Mouse (Mus musculus): ENCODE measurements around the gene Dpm3.

The Dpm3 gene

GRCm38 (mm10) chr3:89231772-89232275 is 27.3 kb upstream of the Dpm3 start:
- no peak for DNase-seq (ENCODE audit: low spot score in 2 of 2)

- DNase-seq (ENCODE audit: low spot score in 2 of 2): no peak
These were observed 26.5 kb upstream of the Dpm3 start for GRCm38 (mm10) chr3:89232614-89233013.

DNA sequence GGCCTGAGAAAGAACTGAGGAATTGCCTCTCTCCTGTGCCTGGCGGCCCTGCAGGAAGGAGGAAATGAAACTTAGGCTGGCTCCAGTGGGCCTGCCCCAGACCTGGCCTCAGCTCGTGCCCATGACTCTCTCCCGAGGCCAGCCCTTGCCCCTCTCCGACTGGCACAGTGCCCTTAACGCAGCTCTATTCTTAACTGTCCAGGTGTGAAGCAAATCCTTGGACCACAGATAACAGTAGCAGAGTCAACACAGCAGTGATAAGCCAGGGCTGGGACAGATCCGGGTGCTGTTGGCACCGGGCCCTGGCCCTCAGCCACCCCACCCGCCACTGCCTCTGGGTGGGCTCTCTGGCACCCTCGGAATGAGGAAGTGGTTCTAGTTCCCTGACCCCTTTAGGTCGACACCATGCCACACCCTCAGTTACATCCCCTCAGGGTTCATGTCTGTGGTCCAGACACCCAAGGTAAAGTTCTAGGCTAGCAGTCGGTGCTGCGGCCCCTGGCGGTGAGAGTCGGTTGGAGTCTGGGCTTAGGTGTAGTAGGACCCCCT is 25.5 kb upstream of the Dpm3 start:
- no peak for DNase-seq (ENCODE audit: low spot score in 2 of 2)

DNA sequence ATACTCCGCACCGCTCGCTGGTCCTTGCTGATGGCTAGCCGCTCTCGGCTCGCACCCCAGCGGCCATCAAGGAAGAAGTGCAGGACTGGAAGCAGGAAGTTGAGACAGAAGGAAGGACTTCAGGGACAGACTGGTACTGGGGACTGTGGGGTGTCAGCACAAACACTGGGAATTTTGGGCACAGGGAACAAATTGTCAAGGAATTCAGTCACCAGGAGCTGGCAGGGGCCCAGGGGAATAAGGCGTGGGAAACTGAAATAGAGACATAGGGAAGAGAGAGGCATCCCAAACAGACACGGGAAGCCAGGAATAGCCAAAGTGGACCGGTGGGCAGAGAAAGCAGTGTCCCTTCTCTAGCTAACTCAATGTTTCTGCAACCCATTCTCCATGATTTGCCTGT is 22.6 kb upstream of the Dpm3 start:
- DNase-seq (ENCODE audit: low spot score in 2 of 2): no peak

GRCm38 (mm10) chr3:89237682-89238081 is 21.5 kb upstream of the Dpm3 start:
- DNase-seq (ENCODE audit: low spot score in 2 of 2): no peak

GRCm38 (mm10) chr3:89238494-89238893 is 20.7 kb upstream of the Dpm3 start:
- DNase-seq (ENCODE audit: low spot score in 2 of 2): no peak

DNA sequence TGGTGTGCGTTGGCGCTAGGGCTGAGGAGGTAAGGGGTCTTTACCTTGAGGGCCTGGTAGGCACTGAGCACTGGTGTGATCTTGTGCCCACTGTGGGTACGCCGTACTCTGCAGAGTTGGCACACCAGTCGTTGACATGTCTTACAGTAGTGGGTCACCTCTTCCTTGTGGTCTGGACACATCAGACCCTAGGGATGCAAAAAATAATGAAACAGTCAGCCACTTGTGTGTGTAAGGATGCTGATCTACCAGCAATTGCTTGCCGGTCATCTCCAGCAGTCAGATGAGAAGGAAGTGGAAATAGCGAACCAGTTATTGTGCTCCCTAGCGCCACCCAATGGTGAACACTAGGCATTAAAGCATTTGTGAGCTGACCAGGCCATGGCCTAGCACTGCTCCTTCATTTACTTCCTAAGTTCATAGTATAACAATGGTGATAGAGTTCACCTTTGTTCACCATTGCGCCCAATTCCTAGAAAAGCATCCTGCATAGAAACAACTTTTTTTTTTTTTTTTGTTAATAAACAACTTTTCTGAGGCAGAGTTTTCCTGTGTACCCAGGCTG is 16.7 kb upstream of the Dpm3 start:
- DNase-seq (ENCODE audit: low spot score in 2 of 2): no peak

- DNase-seq (ENCODE audit: low spot score in 2 of 2): no peak
These were observed 15.5 kb upstream of the Dpm3 start for GRCm38 (mm10) chr3:89243609-89244008.

GRCm38 (mm10) chr3:89244158-89244981 is 14.8 kb upstream of the Dpm3 start:
- no peak for DNase-seq (ENCODE audit: low spot score in 2 of 2)

DNA sequence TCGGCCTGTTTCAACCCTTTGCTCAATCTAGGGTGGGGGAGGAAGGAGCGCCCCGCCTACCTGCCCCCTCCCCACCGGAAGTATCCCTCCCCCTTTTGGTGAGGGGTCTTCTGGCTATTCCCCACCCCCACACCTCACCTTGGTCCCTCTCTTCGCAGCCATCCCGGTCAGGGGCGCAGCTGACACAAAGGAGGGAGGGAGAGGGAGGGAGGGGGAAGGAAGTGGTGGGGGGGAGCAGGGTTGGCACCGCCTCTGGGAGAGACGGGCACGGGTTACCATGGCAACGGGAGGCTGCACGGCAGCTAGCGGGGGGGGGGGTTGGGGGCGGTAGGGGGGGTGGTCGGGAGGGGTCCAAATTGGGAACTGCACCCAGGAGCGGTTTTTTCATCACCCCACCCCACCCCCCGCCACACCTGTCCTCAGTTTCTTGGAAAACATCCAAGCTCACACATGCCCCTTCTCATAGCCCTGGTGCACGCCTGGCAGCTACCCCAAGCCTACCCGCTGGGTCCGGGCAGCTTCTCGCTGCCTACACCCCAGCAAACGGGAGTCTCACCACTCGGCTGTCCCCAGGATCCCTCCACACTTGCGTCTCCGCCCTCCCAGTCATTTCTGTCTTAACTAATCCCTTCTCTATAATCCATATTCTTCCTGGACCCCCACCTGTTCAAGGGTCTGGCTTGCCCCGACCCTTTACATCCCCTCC is 14.0 kb upstream of the Dpm3 start:
- no peak for DNase-seq (ENCODE audit: low spot score in 2 of 2)

DNA sequence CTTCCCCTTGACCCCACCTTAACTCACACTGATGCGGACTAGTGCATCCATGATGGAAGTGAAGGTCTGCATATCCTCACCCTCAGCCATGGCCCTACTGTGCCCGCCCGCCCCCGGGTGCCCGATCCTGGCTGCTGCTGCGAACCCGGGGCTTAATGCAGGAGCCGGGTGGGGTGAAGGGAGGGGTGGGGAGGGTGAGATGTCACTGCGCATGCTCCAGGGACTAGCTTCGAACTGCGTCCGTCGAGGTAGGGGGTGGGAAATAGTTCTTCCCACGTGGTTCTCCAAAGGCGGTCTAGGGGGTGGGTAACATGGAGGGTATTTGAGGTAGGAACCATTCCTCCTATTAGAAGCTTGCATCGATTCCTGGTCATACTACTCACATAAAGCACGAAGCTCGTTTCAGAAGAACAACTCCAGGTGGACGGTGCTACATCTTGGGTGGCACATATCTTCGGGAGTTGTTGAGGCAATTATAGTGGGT is 13.4 kb upstream of the Dpm3 start, which contains the start of gene Krtcap2:
Gene Krtcap2, plus strand, starts transcription at position 279 of the 484 bp plus-strand sequence.
- DNase-seq (ENCODE audit: low spot score in 2 of 2): peak in 1 of 2 experiments; percentile 53

GRCm38 (mm10) chr3:89246261-89247100 is 12.7 kb upstream of the Dpm3 start, which contains the start of gene Trim46:
Gene Trim46, minus strand, starts transcription at chr3:89246309.
- peak; percentile 80 to 84 for DNase-seq (ENCODE audit: low spot score in 2 of 2)

GRCm38 (mm10) chr3:89247466-89247865 is 11.7 kb upstream of the Dpm3 start:
- no peak for DNase-seq (ENCODE audit: low spot score in 2 of 2)

DNA sequence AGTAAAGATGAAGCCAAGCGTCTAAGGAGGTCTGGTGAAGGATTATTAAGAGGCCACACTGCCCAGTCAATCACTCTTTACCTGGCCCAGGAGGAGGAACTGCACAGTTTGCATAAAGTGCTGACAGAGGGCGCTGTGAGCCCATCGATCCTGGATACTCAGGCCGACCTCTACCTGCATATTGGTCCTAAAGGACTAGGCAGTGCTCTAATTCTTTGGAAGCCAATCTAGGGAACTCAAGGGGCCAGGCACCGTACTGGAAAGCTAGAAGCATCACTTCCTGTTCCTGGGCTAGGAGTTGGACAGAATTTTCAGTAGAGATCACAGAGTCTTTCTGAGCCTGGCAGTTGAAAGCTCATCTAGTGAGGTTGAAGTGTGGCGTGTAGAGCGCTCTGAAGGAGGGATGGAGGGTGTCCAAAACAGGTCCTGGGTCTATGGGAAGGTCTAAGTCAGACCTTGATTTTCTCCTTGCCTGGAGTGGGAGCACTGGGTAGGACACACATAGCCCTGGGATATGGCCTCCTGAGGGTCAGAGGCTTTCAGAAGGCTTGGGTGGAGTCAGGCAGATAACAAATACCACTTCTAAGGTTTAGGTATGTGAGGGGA is 8.6 kb upstream of the Dpm3 start:
- no peak for DNase-seq (ENCODE audit: low spot score in 2 of 2)

DNA sequence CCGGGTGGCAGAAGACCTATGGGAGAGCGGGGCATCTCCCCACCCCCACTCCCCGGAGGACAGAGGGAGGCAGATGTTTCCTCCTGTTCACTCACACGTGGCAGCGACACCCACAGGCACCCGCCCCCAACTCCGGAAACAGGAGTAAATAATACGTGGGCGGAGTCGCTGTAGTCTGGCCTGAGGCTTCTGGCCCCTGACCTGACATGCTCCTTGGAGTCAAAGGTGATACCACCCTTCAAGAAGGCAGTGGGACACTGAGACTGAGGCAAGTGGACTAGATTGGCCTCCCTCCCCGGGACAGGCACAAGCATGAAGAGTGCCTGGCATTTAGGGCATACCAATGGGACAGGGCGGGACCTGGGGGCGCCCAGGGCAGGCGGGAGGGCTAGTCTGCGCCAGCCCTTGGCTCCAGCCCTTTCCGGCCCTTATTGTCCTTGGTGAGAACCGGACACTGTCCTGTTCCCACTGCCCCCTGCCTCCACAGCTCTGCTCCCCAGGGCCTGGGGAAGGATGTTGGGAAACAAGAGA is 7.7 kb upstream of the Dpm3 start:
- DNase-seq (ENCODE audit: low spot score in 2 of 2): no peak

DNA sequence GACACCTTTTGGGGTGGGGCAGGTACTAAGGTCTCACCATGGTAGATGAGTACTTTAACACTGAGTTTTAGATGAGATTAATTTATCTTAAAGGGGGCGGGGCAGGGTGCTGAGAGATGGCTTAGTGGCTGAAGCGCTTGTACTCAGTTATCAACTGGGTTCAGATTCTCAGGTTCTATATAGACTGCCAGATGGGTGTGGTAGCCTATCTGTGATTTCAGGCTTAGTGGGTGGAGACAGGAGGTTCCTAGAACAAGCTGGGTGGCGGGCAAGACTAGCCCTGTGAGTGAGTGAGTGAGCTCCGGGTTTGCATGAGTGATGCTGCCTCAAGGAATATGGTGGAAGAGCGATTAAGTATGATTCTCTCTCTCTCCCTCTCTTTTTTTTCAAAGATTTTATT is 4.2 kb upstream of the Dpm3 start:
- no peak for DNase-seq (ENCODE audit: low spot score in 2 of 2)

DNA sequence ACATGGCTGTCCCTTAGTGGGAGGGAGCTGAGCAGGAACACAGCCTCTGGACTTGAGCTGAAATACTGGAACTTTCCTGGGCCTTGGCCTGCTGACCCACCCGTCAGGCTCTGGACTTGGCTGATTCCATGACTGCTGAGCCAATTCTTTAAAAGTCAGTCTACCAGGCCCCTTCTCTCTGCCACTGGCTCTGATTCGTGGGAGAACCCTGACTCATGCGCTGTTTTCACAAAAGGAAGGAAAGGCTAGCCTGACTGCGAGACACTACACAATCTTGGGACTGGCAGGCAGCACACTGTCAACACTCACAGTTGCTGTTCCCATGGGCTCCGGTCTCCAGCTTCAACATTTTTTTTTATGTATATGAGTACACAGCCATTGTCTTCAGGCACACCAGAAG is 3.0 kb upstream of the Dpm3 start:
- no peak for DNase-seq (ENCODE audit: low spot score in 2 of 2)

GRCm38 (mm10) chr3:89260211-89260610 is 1.1 kb downstream of the Dpm3 start:
- DNase-seq (ENCODE audit: low spot score in 2 of 2): no peak

GRCm38 (mm10) chr3:89262417-89262816 is 3.3 kb downstream of the Dpm3 start:
- no peak for DNase-seq (ENCODE audit: low spot score in 2 of 2)

GRCm38 (mm10) chr3:89266439-89266893 is 7.3 kb downstream of the Dpm3 start:
- DNase-seq (ENCODE audit: low spot score in 2 of 2): peak in 1 of 2 experiments; percentile 66
